Mouse (Mus musculus): ENCODE data around the gene Rbm47.

Rbm47 gene

DNA sequence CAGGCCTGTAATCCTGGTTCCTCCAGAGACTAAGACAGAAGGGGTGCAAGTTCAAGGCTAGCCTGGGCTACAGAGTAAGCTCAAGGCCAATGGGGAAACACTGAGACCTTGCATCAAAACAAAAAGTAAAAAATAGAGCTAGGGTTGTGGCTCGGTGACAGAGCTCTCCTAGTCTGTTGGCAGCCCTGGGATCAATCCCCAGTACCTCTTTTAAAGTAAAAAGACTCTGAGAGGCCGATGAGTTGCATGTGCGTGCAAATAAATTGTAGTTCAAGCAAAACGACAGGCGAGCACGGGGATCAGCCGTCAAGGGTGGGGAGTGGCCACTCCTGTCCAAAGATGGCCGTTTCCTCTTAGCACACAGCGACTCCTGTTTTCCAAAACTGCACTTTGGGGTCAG is 48.0 kb downstream of the Rbm47 start:
- no peak for DNase-seq

DNA sequence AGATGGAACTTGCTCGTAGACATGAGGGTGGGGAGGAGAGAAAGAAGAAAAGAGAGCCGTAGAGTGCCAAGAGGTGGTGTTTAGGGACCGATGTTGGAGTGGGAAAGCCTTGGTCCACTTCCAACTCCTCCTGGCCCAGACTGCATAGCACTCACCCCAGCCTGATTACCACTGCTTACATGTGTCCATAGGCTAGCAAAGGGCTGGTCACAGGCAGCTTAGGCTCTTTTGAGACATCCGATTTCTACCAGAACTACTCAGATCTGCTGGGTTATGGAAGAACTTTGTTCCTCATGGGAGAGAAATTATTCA is 48.9 kb downstream of the Rbm47 start:
- no peak for DNase-seq

DNA sequence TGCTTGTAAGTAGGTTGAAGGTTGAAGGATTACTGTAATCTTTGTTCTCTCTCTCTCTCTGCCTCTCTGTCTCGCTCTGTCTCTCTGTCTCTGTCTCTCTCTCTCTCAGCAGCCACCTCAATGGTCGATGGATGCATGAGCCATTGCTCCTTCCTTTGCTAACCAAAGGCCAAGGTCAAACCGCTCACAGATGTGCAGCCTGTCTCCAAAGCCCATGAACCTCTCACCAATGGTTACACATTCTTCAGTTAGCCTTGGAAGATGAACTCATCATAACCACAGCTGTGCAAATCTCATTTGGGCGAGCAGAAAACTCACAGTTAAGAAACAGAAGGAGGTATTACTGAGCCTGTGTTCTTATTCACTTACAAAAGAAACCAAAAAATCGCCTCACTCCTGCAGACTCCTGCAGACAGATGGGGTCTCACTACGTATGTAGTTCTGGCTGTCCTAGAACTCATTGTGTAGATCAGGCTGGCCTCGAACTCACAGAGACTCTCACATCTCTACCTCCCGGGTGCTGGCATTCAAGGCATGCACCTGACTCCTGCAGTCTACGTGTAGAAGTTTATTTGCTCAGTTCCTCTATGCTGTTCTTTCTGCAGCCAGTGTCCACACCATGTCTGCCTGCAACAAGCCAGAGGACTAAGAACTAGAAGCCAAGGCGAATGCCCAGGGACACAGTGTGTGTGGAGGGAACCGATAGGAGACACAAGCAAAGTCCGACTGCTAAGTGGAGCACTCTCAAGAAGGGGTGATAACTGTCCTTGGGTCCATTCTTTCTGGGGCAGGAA is 49.4 kb downstream of the Rbm47 start:
- DNase-seq, result no peak

DNA sequence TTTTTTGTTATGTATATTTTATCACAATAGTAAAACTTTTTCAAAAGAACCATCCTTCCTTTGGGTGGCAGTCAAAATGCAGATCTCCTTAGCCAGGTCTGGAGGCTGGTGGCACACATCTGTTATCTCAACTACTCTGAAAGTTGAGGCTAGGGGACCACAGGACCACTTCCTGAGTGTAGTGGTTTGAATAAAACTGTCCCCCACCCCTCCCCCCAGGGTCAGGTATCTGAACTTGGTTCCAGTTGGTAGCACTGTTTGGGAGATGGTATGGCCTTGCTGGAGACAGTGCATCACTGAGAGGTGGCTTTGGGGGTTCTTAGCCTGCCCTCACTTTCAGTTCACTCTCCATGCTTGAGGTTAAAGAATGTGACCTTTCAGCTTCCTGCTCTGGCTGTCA is 51.7 kb downstream of the Rbm47 start:
- DNase-seq, result no peak

DNA sequence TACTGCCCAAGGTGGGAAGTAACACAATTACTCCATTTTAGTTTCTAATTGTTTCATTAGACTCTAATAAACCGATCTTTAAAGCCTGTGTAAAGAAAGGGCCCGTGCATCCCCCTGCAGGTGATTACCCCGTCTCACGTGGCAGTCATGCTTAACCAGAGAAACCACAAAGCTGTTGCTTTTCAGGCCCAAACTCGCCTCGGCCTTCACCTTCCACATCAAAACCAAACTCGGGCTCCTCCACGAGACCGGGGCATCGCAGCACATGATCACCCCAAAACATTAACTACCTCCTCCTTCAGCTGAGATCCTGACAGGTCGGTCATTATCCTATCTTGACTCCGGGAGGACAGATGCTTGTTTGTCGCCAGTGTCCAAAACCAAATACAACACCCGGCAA is 58.2 kb downstream of the Rbm47 start:
- DNase-seq, result peak; percentile 30 to 34

- DNase-seq, result peak; percentile 76 to 88
These were observed 58.7 kb downstream of the Rbm47 start for GRCm38 (mm10) chr5:66114208-66114607.

DNA sequence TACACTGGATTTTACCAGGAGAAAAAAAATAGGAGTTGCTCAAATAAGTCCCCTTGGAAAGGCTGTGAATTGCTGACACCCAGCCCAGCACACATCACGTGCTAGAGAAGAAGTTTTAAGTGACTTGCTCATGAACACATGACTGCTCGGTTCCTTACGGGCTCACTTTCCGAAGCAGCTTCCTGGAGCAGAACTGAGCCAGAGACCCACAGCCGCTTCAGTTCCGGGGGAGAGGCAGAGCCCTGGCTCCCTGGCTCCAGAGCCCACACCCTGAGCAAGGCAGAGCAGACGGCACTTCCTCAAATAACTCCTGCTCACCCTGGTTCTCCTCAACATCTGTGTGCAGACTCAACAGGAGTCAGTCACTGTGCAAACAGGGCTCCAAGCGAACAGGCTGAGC is 60.9 kb downstream of the Rbm47 start:
- DNase-seq, result peak; percentile 74 to 78

GRCm38 (mm10) chr5:66106372-66106771 is 66.5 kb downstream of the Rbm47 start:
- DNase-seq, result no peak

GRCm38 (mm10) chr5:66105946-66106345 is 67.0 kb downstream of the Rbm47 start:
- peak; percentile 76 to 84 for DNase-seq

GRCm38 (mm10) chr5:66105366-66105765 is 67.6 kb downstream of the Rbm47 start:
- DNase-seq, result no peak

- no peak for DNase-seq
These were observed 69.5 kb downstream of the Rbm47 start for GRCm38 (mm10) chr5:66103386-66103785.

DNA sequence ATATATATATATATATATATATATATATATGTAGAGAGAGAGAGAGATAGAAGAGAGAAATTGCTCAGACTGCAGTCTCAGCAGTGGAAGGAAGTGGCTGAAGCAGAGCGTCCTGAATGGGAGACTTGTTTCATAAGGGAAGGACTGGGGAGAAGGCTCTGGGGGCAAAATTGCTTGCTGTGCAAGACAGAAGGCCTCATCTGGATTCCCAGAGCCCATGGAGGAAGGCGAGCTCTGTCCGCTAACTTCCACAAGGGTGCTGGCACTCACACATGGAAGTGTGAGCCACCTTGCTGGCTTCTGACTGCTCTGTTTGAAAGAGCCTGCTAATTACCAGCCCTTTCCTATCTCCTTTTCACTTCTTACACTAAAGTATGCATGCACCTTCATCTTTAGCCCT is 70.1 kb downstream of the Rbm47 start:
- no peak for DNase-seq

- DNase-seq, result peak; percentile 52 to 64
These were observed 71.3 kb downstream of the Rbm47 start for GRCm38 (mm10) chr5:66101577-66101976.

DNA sequence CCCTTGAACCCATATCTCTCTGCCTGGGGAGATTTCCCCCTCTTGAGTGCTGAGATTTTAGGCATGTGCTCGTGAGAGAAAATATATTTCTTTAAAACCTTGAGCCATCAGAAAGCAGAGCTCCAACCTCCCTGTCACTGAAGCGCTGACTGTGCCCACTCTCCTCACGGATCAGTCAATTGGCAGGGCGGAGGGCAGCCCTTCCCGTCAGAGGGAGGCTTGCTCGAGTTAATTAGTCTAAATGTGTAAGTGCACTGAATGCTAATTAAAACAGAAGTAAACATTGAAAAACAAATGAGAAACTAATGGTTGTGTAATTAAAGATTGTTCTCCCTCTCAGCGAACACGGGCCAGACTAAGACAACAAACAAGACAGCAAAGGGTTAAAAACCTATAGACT is 72.6 kb downstream of the Rbm47 start:
- no peak for DNase-seq

DNA sequence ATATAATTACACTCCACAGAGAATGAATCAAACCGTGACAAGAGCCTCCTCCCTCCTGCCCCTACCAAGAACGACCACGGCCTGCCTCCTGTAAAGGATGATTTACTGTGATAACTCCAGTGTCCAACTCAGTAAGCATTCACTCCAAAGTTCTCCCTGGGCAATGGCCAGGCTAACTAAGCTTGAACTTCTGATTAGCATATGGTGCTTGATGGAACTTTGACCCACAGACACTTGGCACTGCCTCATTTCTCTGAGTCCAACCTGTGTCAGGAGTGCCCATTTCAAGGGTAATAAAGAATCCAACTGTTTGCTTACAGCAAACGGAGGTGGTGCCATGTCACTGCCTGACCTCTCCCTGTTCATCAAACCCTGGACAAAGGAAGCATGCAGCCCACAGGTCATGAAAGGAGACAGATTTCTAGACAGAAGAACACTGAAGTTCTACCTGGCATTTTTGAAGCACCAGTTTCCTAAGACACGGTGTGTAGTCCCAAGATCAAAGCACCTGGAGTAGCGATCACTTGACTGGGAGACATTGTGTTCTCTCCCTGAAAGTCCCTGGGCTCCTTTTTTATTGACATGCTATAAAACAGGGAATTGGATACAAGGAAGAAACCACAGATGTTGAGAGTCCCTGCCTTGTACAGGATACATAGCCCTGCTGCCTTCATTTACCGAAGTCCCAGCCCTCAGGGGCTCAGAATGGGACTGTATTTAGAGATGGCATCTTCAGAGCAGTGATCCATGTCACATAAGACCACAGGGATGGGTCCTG is 74.6 kb downstream of the Rbm47 start:
- peak in 1 of 2 experiments; percentile 25 for DNase-seq

GRCm38 (mm10) chr5:66096081-66096480 is 76.8 kb downstream of the Rbm47 start:
- DNase-seq, result no peak

- DNase-seq, result peak; percentile 24 to 55
These were observed 77.8 kb downstream of the Rbm47 start for GRCm38 (mm10) chr5:66095166-66095565.

GRCm38 (mm10) chr5:66090037-66090436 is 82.9 kb downstream of the Rbm47 start:
- peak in 1 of 2 experiments; percentile 40 for DNase-seq

DNA sequence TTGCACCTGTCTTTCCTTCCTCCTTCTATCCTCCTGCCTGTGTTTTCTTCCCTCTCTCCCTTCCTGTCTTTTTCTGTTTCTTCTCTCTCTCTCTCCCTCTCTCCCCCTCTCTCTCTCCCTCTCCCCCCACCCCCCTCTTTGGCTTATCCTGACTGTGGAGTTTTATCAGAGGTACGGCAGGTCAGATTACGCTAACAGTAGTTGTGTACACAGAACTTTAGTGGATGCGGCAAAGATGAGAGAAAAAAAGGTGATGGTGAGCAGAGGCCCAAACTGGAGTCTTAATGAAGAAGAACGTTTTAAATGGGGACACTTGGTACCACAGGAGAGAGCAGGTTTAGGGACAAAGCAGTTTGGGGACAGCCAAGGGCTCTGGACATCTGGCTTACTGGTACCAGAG is 83.3 kb downstream of the Rbm47 start:
- DNase-seq, result no peak

- no peak for DNase-seq
These were observed 84.0 kb downstream of the Rbm47 start for GRCm38 (mm10) chr5:66088902-66089295.

DNA sequence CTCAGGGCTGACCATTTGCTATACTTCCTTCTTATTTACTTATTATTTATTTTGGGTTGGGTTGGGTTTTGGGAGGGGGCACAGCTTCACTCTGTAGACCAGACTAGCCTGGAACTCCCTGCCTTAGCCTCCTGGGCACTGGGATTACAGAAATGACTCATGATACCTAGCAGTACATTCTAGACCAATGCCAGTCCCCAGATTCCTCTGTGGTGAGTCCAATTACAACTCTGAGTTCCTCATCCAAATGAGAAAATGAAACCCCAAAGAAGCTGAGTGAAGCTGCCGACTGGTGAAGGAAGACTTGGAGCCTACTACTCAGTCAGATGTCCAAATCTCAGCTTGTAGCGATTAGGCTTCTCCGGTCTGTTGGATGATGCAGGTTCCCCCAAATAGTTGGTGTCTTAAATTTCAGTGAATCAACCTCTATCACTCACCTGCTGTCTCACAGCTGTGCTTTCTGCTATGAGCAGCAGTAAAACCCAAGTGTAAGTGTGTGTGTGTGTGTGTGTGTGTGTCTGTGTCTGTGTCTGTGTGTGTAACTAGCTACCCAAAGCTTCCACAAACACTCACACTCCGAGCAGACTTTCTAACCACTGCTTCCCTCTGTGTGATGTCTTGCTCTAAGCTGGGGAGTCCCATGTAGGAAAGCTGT is 84.5 kb downstream of the Rbm47 start:
- no peak for DNase-seq

- no peak for DNase-seq
These were observed 86.0 kb downstream of the Rbm47 start for GRCm38 (mm10) chr5:66086952-66087351.

GRCm38 (mm10) chr5:66086304-66086703 is 86.6 kb downstream of the Rbm47 start:
- DNase-seq, result no peak

GRCm38 (mm10) chr5:66085478-66085877 is 87.4 kb downstream of the Rbm47 start:
- no peak for DNase-seq

Measured in lung, adult 18-20 months (tissue).